Mouse (Mus musculus) liver, embryonic 14.5 days (tissue): ENCODE measurements around the gene Serpina3b.

Experiments used
- CTCF ChIP-seq: IDR thresholded peaks from 2 replicates; pipeline ENCODE4 v1.5.1; 2016; ENCODE audit warnings: antibody characterized with exemption, low read depth, control low read depth
- EP300 ChIP-seq: IDR thresholded peaks from 2 replicates; pipeline ENCODE4 v1.6.1; 2016; ENCODE audit warnings: antibody characterized with exemption, low read depth

DNA sequence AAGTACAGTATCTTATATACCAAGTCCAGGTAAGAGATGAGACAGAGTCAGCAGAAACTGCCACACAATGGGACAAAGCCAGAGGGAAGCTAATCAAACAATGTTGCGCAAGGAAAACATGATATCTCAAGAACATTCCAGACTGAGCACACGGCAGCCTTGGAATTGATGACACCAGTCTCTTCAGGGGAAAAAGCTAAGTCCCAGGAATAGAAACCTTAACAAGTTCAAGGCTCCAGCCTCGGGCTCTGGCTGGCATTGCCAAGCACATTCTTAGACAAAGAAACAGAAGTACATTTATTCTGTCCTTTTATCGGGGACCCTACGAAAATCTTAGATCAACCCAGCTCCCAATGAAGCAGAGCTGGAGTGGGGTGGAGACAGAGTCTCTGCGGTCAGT is 27.0 kb upstream of the Serpina3b start, which contains the start of gene Serpina5:
- TF ChIP-seq EP300: no peak
- no peak for TF ChIP-seq CTCF
